Mouse (Mus musculus): Measurements from ENCODE around the gene Ctnnbl1. TPM values are rescaled to one million over a fixed set of nuclear protein-coding genes. Genes with fewer than 3 reads are reported as not detected.
A peak's percentile ranks its signal among the peaks of the same experiment; 100 is the strongest.

The Ctnnbl1 gene
- polyA plus RNA-seq, 1 experiment from 2014 or later = 98.3 TPM

- 86% methylated on average over 7 of the region's 7 CpGs for WGBS
- DNase-seq (ENCODE audit: low spot score) (no peak), ATAC-seq (replicated peaks; ENCODE audit: low FRiP score) (no peak)
- Histone ChIP-seq H3K27ac (ENCODE audit: low read depth, low read length) (no peak overlapping the region), H3K4me2 (ENCODE audit: low read depth, low read length, severe bottlenecking) (no peak overlapping the region), H3K36me3 (ENCODE audit: control insufficient read depth, insufficient read depth, low read length) (no peaks in the 10 kb centered on the region), H3K4me1 (replicated peaks; ENCODE audit: control insufficient read depth, insufficient read depth, low read length) (no peaks in the 10 kb centered on the region), H3K9ac (ENCODE audit: low read length) (no peak overlapping the region), H3K4me3 (ENCODE audit: low read depth, low read length) (no peak overlapping the region), H3K9me3 (ENCODE audit: control insufficient read depth, low read length) (no peaks in the 10 kb centered on the region), H3K27me3 (ENCODE audit: control insufficient read depth, insufficient read depth, low read length) (no peaks in the 10 kb centered on the region)
Measured at GRCm38 (mm10) chr2:157744619-157745018, 7.4 kb downstream of the Ctnnbl1 start.

- DNase-seq (ENCODE audit: low spot score) (no peak), ATAC-seq (replicated peaks; ENCODE audit: low FRiP score) (no peak)
- Histone ChIP-seq H3K27ac (ENCODE audit: low read depth, low read length) (no peak overlapping the region), H3K4me2 (ENCODE audit: low read depth, low read length, severe bottlenecking) (no peak overlapping the region), H3K27me3 (ENCODE audit: control insufficient read depth, insufficient read depth, low read length) (no peaks in the 10 kb centered on the region), H3K36me3 (ENCODE audit: control insufficient read depth, insufficient read depth, low read length) (no peaks in the 10 kb centered on the region), H3K4me1 (replicated peaks; ENCODE audit: control insufficient read depth, insufficient read depth, low read length) (no peaks in the 10 kb centered on the region), H3K9ac (ENCODE audit: low read length) (no peak overlapping the region), H3K4me3 (ENCODE audit: low read depth, low read length) (no peak overlapping the region), H3K9me3 (ENCODE audit: control insufficient read depth, low read length) (no peaks in the 10 kb centered on the region)
- 97% methylated on average over 4 of the region's 4 CpGs for WGBS
Measured at GRCm38 (mm10) chr2:157745735-157746134, 8.5 kb downstream of the Ctnnbl1 start.

GRCm38 (mm10) chr2:157746558-157746957, 9.4 kb downstream of the Ctnnbl1 start:
- no peak for ATAC-seq (replicated peaks; ENCODE audit: low FRiP score)
- Histone ChIP-seq H3K27ac (ENCODE audit: low read depth, low read length) (no peak overlapping the region), H3K27me3 (ENCODE audit: control insufficient read depth, insufficient read depth, low read length) (no peaks in the 10 kb centered on the region), H3K36me3 (ENCODE audit: control insufficient read depth, insufficient read depth, low read length) (no peaks in the 10 kb centered on the region), H3K4me3 (ENCODE audit: low read depth, low read length) (no peak overlapping the region), H3K4me1 (replicated peaks; ENCODE audit: control insufficient read depth, insufficient read depth, low read length) (peaks cover 4% of the 10 kb centered on the region), H3K4me2 (ENCODE audit: low read depth, low read length, severe bottlenecking) (no peak overlapping the region), H3K9me3 (ENCODE audit: control insufficient read depth, low read length) (no peaks in the 10 kb centered on the region), H3K9ac (ENCODE audit: low read length) (no peak overlapping the region)
- WGBS = 87% methylated on average over 9 of the region's 9 CpGs
- DNase-seq (ENCODE audit: low spot score) = no peak

GRCm38 (mm10) chr2:157747989-157748388, 10.8 kb downstream of the Ctnnbl1 start:
- no peak overlapping the region for H3K27ac ChIP-seq (ENCODE audit: low read depth, low read length)
- no peaks in the 10 kb centered on the region for H3K27me3 ChIP-seq (ENCODE audit: control insufficient read depth, insufficient read depth, low read length)
- no peak overlapping the region for H3K9ac ChIP-seq (ENCODE audit: low read length)
- H3K4me2 ChIP-seq (ENCODE audit: low read depth, low read length, severe bottlenecking) = no peak overlapping the region
- DNase-seq (ENCODE audit: low spot score) (no peak), ATAC-seq (replicated peaks; ENCODE audit: low FRiP score) (no peak)
- no peaks in the 10 kb centered on the region for H3K36me3 ChIP-seq (ENCODE audit: control insufficient read depth, insufficient read depth, low read length)
- no peaks in the 10 kb centered on the region for H3K9me3 ChIP-seq (ENCODE audit: control insufficient read depth, low read length)
- no peak overlapping the region for H3K4me3 ChIP-seq (ENCODE audit: low read depth, low read length)
- WGBS = 72% methylated on average over 2 of the region's 2 CpGs
- peaks cover 11% of the 10 kb centered on the region for H3K4me1 ChIP-seq (replicated peaks; ENCODE audit: control insufficient read depth, insufficient read depth, low read length)

GRCm38 (mm10) chr2:157750481-157750880, 13.3 kb downstream of the Ctnnbl1 start:
- Histone ChIP-seq H3K4me3 (ENCODE audit: low read depth, low read length) (no peak overlapping the region), H3K27ac (ENCODE audit: low read depth, low read length) (no peak overlapping the region), H3K4me2 (ENCODE audit: low read depth, low read length, severe bottlenecking) (no peak overlapping the region), H3K9me3 (ENCODE audit: control insufficient read depth, low read length) (no peaks in the 10 kb centered on the region), H3K36me3 (ENCODE audit: control insufficient read depth, insufficient read depth, low read length) (no peaks in the 10 kb centered on the region), H3K4me1 (replicated peaks; ENCODE audit: control insufficient read depth, insufficient read depth, low read length) (peaks cover 11% of the 10 kb centered on the region), H3K9ac (ENCODE audit: low read length) (no peak overlapping the region), H3K27me3 (ENCODE audit: control insufficient read depth, insufficient read depth, low read length) (no peaks in the 10 kb centered on the region)
- 89% methylated on average over 8 of the region's 8 CpGs for WGBS
- ATAC-seq (replicated peaks; ENCODE audit: low FRiP score) (no peak), DNase-seq (ENCODE audit: low spot score) (no peak)

GRCm38 (mm10) chr2:157750926-157751588, 13.9 kb downstream of the Ctnnbl1 start:
- Histone ChIP-seq H3K4me1 (replicated peaks; ENCODE audit: control insufficient read depth, insufficient read depth, low read length) (peaks cover 11% of the 10 kb centered on the region), H3K4me3 (ENCODE audit: low read depth, low read length) (no peak overlapping the region), H3K36me3 (ENCODE audit: control insufficient read depth, insufficient read depth, low read length) (no peaks in the 10 kb centered on the region), H3K9me3 (ENCODE audit: control insufficient read depth, low read length) (no peaks in the 10 kb centered on the region), H3K4me2 (ENCODE audit: low read depth, low read length, severe bottlenecking) (no peak overlapping the region), H3K27me3 (ENCODE audit: control insufficient read depth, insufficient read depth, low read length) (no peaks in the 10 kb centered on the region), H3K9ac (ENCODE audit: low read length) (no peak overlapping the region), H3K27ac (ENCODE audit: low read depth, low read length) (peak overlapping the region; percentile 77)
- WGBS = 74% methylated on average over 12 of the region's 12 CpGs
- ATAC-seq (replicated peaks; ENCODE audit: low FRiP score) (no peak), DNase-seq (ENCODE audit: low spot score) (no peak)

GRCm38 (mm10) chr2:157751589-157752373, 14.6 kb downstream of the Ctnnbl1 start:
- peaks cover 11% of the 10 kb centered on the region for H3K4me1 ChIP-seq (replicated peaks; ENCODE audit: control insufficient read depth, insufficient read depth, low read length)
- no peaks in the 10 kb centered on the region for H3K27me3 ChIP-seq (ENCODE audit: control insufficient read depth, insufficient read depth, low read length)
- no peaks in the 10 kb centered on the region for H3K36me3 ChIP-seq (ENCODE audit: control insufficient read depth, insufficient read depth, low read length)
- H3K4me2 ChIP-seq (ENCODE audit: low read depth, low read length, severe bottlenecking) = no peak overlapping the region
- peak overlapping the region; percentile 20; the same call in 1 of the 2 replicates for H3K9ac ChIP-seq (ENCODE audit: low read length)
- no peak overlapping the region for H3K4me3 ChIP-seq (ENCODE audit: low read depth, low read length)
- no peaks in the 10 kb centered on the region for H3K9me3 ChIP-seq (ENCODE audit: control insufficient read depth, low read length)
- DNase-seq (ENCODE audit: low spot score) = peak; percentile 64
- peak overlapping the region; percentile 77 for H3K27ac ChIP-seq (ENCODE audit: low read depth, low read length)
- peak; percentile 56 for ATAC-seq (replicated peaks; ENCODE audit: low FRiP score)
- WGBS = 56% methylated on average over 22 of the region's 22 CpGs

GRCm38 (mm10) chr2:157752374-157752743, 15.2 kb downstream of the Ctnnbl1 start:
- ATAC-seq (replicated peaks; ENCODE audit: low FRiP score) (no peak), DNase-seq (ENCODE audit: low spot score) (no peak)
- no peaks in the 10 kb centered on the region for H3K36me3 ChIP-seq (ENCODE audit: control insufficient read depth, insufficient read depth, low read length)
- H3K4me3 ChIP-seq (ENCODE audit: low read depth, low read length) = no peak overlapping the region
- peaks cover 11% of the 10 kb centered on the region for H3K4me1 ChIP-seq (replicated peaks; ENCODE audit: control insufficient read depth, insufficient read depth, low read length)
- no peaks in the 10 kb centered on the region for H3K27me3 ChIP-seq (ENCODE audit: control insufficient read depth, insufficient read depth, low read length)
- H3K9ac ChIP-seq (ENCODE audit: low read length) = no peak overlapping the region
- no peaks in the 10 kb centered on the region for H3K9me3 ChIP-seq (ENCODE audit: control insufficient read depth, low read length)
- peak overlapping the region; percentile 77 for H3K27ac ChIP-seq (ENCODE audit: low read depth, low read length)
- WGBS = 64% methylated on average over 7 of the region's 7 CpGs
- no peak overlapping the region for H3K4me2 ChIP-seq (ENCODE audit: low read depth, low read length, severe bottlenecking)

All from forebrain, embryonic 11.5 days (tissue).